Mouse (Mus musculus): ENCODE results near the gene Lca5. TPM values are rescaled to one million over a fixed set of nuclear protein-coding genes. Genes with fewer than 3 reads are reported as not detected.

Lca5 gene
- polyA plus RNA-seq, 2 experiments = 11.7 to 17.9 TPM

GRCm38 (mm10) chr9:83437621-83438020 is 3.3 kb downstream of the Lca5 start:
- Histone ChIP-seq H3K9me3 (ENCODE audit: control insufficient read depth, low read length) (no peaks in the 10 kb centered on the region), H3K36me3 (ENCODE audit: control insufficient read depth, insufficient read depth, low read length) (no peaks in the 10 kb centered on the region), H3K4me3 (replicated peaks; ENCODE audit: low read length) (no peak overlapping the region), H3K4me2 (replicated peaks; ENCODE audit: low read depth, low read length, severe bottlenecking) (no peak overlapping the region), H3K27ac (replicated peaks; ENCODE audit: low read depth, low read length) (no peak overlapping the region), H3K27me3 (ENCODE audit: control insufficient read depth, insufficient read depth, low read length) (no peaks in the 10 kb centered on the region), H3K9ac (ENCODE audit: low read depth, low read length, severe bottlenecking) (no peak overlapping the region), H3K4me1 (ENCODE audit: control insufficient read depth, insufficient read depth, low read length) (peaks cover 6% of the 10 kb centered on the region; the same call in 1 of the 2 replicates)
- no peak for DNase-seq (ENCODE audit: low spot score)
- TF ChIP-seq POLR2A (IDR thresholded peaks at IDR 0.05; ENCODE audit: borderline replicate concordance, extremely low read depth, insufficient read depth, insufficient read length) = no peak
- WGBS = 83% methylated on average over 5 of the region's 5 CpGs
- ATAC-seq (ENCODE audit: low FRiP score, low read depth) = no peak

GRCm38 (mm10) chr9:83434489-83434888 is 6.4 kb downstream of the Lca5 start:
- WGBS = 39% methylated on average over 4 of the region's 4 CpGs
- ATAC-seq (ENCODE audit: low FRiP score, low read depth) = no peak
- no peak for DNase-seq (ENCODE audit: low spot score)

GRCm38 (mm10) chr9:83433661-83434060 is 7.3 kb downstream of the Lca5 start:
- DNase-seq (ENCODE audit: low spot score) (no peak), ATAC-seq (ENCODE audit: low FRiP score, low read depth) (no peak)
- H3K9me3 ChIP-seq (ENCODE audit: control insufficient read depth, low read length) = no peaks in the 10 kb centered on the region
- 66% methylated on average over 7 of the region's 7 CpGs for WGBS
- no peaks in the 10 kb centered on the region for H3K27me3 ChIP-seq (ENCODE audit: control insufficient read depth, insufficient read depth, low read length)
- H3K4me3 ChIP-seq (replicated peaks; ENCODE audit: low read length) = no peak overlapping the region
- H3K36me3 ChIP-seq (ENCODE audit: control insufficient read depth, insufficient read depth, low read length) = no peaks in the 10 kb centered on the region
- no peak for TF ChIP-seq POLR2A (IDR thresholded peaks at IDR 0.05; ENCODE audit: borderline replicate concordance, extremely low read depth, insufficient read depth, insufficient read length)
- H3K9ac ChIP-seq (ENCODE audit: low read depth, low read length, severe bottlenecking) = no peak overlapping the region
- H3K4me2 ChIP-seq (replicated peaks; ENCODE audit: low read depth, low read length, severe bottlenecking) = no peak overlapping the region
- no peaks in the 10 kb centered on the region for H3K4me1 ChIP-seq (ENCODE audit: control insufficient read depth, insufficient read depth, low read length)
- no peak overlapping the region for H3K27ac ChIP-seq (replicated peaks; ENCODE audit: low read depth, low read length)

More at GRCm38 (mm10) chr9:83434489-83434888, 6.4 kb downstream of the Lca5 start:
- H3K27me3 ChIP-seq (ENCODE audit: control insufficient read depth, insufficient read depth, low read length) = no peaks in the 10 kb centered on the region
- no peaks in the 10 kb centered on the region for H3K4me1 ChIP-seq (ENCODE audit: control insufficient read depth, insufficient read depth, low read length)
- TF ChIP-seq POLR2A (IDR thresholded peaks at IDR 0.05; ENCODE audit: borderline replicate concordance, extremely low read depth, insufficient read depth, insufficient read length) = no peak
- H3K4me3 ChIP-seq (replicated peaks; ENCODE audit: low read length) = no peak overlapping the region
- no peak overlapping the region for H3K9ac ChIP-seq (ENCODE audit: low read depth, low read length, severe bottlenecking)
- no peaks in the 10 kb centered on the region for H3K36me3 ChIP-seq (ENCODE audit: control insufficient read depth, insufficient read depth, low read length)
- H3K27ac ChIP-seq (replicated peaks; ENCODE audit: low read depth, low read length) = no peak overlapping the region
- H3K9me3 ChIP-seq (ENCODE audit: control insufficient read depth, low read length) = no peaks in the 10 kb centered on the region
- no peak overlapping the region for H3K4me2 ChIP-seq (replicated peaks; ENCODE audit: low read depth, low read length, severe bottlenecking)

GRCm38 (mm10) chr9:83427926-83428325 is 13.0 kb downstream of the Lca5 start:
- WGBS = 74% methylated on average over 4 of the region's 4 CpGs
- Histone ChIP-seq H3K4me3 (replicated peaks; ENCODE audit: low read length) (no peak overlapping the region), H3K4me2 (replicated peaks; ENCODE audit: low read depth, low read length, severe bottlenecking) (no peak overlapping the region), H3K4me1 (ENCODE audit: control insufficient read depth, insufficient read depth, low read length) (no peaks in the 10 kb centered on the region), H3K27me3 (ENCODE audit: control insufficient read depth, insufficient read depth, low read length) (no peaks in the 10 kb centered on the region), H3K9ac (ENCODE audit: low read depth, low read length, severe bottlenecking) (no peak overlapping the region), H3K27ac (replicated peaks; ENCODE audit: low read depth, low read length) (no peak overlapping the region), H3K9me3 (ENCODE audit: control insufficient read depth, low read length) (no peaks in the 10 kb centered on the region), H3K36me3 (ENCODE audit: control insufficient read depth, insufficient read depth, low read length) (peaks cover 20% of the 10 kb centered on the region)
- no peak for ATAC-seq (ENCODE audit: low FRiP score, low read depth)
- no peak for DNase-seq (ENCODE audit: low spot score)
- TF ChIP-seq POLR2A (IDR thresholded peaks at IDR 0.05; ENCODE audit: borderline replicate concordance, extremely low read depth, insufficient read depth, insufficient read length) = no peak

GRCm38 (mm10) chr9:83418965-83419364 is 22.0 kb downstream of the Lca5 start:
- TF ChIP-seq POLR2A (IDR thresholded peaks at IDR 0.05; ENCODE audit: borderline replicate concordance, extremely low read depth, insufficient read depth, insufficient read length) = no peak
- DNase-seq (ENCODE audit: low spot score) = no peak
- no peak for ATAC-seq (ENCODE audit: low FRiP score, low read depth)
- no peak overlapping the region for H3K4me2 ChIP-seq (replicated peaks; ENCODE audit: low read depth, low read length, severe bottlenecking)
- H3K27me3 ChIP-seq (ENCODE audit: control insufficient read depth, insufficient read depth, low read length) = no peaks in the 10 kb centered on the region
- H3K9me3 ChIP-seq (ENCODE audit: control insufficient read depth, low read length) = 0 out of 2 replicates have a peak, but pooled peaks cover 11% of the 10 kb centered on the region
- H3K9ac ChIP-seq (ENCODE audit: low read depth, low read length, severe bottlenecking) = no peak overlapping the region
- WGBS = 85% methylated on average over 5 of the region's 5 CpGs
- no peak overlapping the region for H3K27ac ChIP-seq (replicated peaks; ENCODE audit: low read depth, low read length)
- no peaks in the 10 kb centered on the region for H3K4me1 ChIP-seq (ENCODE audit: control insufficient read depth, insufficient read depth, low read length)
- H3K4me3 ChIP-seq (replicated peaks; ENCODE audit: low read length) = no peak overlapping the region
- peaks cover 37% of the 10 kb centered on the region for H3K36me3 ChIP-seq (ENCODE audit: control insufficient read depth, insufficient read depth, low read length)

- Histone ChIP-seq H3K4me1 (ENCODE audit: control insufficient read depth, insufficient read depth, low read length) (no peaks in the 10 kb centered on the region), H3K27ac (replicated peaks; ENCODE audit: low read depth, low read length) (no peak overlapping the region), H3K36me3 (ENCODE audit: control insufficient read depth, insufficient read depth, low read length) (peaks cover 20% of the 10 kb centered on the region), H3K4me2 (replicated peaks; ENCODE audit: low read depth, low read length, severe bottlenecking) (no peak overlapping the region), H3K9ac (ENCODE audit: low read depth, low read length, severe bottlenecking) (no peak overlapping the region), H3K9me3 (ENCODE audit: control insufficient read depth, low read length) (0 out of 2 replicates have a peak, but pooled peaks cover 11% of the 10 kb centered on the region), H3K27me3 (ENCODE audit: control insufficient read depth, insufficient read depth, low read length) (no peaks in the 10 kb centered on the region), H3K4me3 (replicated peaks; ENCODE audit: low read length) (no peak overlapping the region)
- DNase-seq (ENCODE audit: low spot score) = no peak
- no peak for ATAC-seq (ENCODE audit: low FRiP score, low read depth)
- 67% methylated on average over 10 of the region's 10 CpGs for WGBS
- TF ChIP-seq POLR2A (IDR thresholded peaks at IDR 0.05; ENCODE audit: borderline replicate concordance, extremely low read depth, insufficient read depth, insufficient read length) = no peak
Observed at GRCm38 (mm10) chr9:83413046-83413445, 27.9 kb downstream of the Lca5 start.
